Mouse (Mus musculus): ENCODE data around the gene Tagap1. TPM values are rescaled to one million over a fixed set of nuclear protein-coding genes. Genes with fewer than 3 reads are reported as not detected.
"Not testable (repeated sequence)": the region's sequence is repeated elsewhere in the genome, so short reads cannot be mapped to it uniquely, and the experiment has no call there.

Gene Tagap1
- polyA plus RNA-seq, 1 experiment from 2014 or later, result 26.5 TPM

DNA sequence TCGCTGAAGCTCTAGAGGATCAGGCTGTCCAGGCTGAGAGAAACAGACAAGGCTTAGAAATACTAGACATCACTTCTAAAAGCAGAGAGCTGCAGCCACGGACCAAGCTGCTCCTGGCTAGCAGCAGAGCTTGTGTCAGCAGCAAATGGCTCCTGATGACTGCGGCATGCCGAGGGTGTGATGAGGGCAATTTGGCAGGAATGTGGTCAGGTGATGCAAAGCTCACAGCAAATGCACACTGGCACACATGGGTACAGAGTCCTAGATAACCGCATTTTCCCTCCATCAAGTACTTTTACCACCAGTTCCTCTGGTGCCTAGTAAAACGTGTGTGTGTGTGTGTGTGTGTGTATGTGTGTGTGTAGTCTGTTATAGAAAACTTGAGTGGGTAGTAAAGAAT is 46.9 kb downstream of the Tagap1 start:
- 56% methylated on average over 1 of the region's 6 CpGs for WGBS
- H3K4me2 ChIP-seq; H3K27me3 ChIP-seq (replicated peaks); H3K9ac ChIP-seq; H3K4me1 ChIP-seq; H3K27ac ChIP-seq (replicated peaks); H3K36me3 ChIP-seq; ATAC-seq (ENCODE audit: extremely low read depth, insufficient number of reproducible peaks, low FRiP score, low TSS enrichment); H3K4me3 ChIP-seq; H3K9me3 ChIP-seq: not testable (repeated sequence)

Other genes with a start within 250 kb of the Tagap1 start
- gene Ezr, start 178.4 kb downstream of the Tagap1 start, polyA plus RNA-seq (2015; fragmentation: Nextera tagmentation; extraction: Ambion mirVana), result 103 and 105 TPM in 2 replicates
- gene Rsph3b, start 12.5 kb downstream of the Tagap1 start, polyA plus RNA-seq (2015; fragmentation: Nextera tagmentation; extraction: Ambion mirVana), result 52.5 and 57.9 TPM in 2 replicates
- gene Rnaset2b, start 9.5 kb upstream of the Tagap1 start, polyA plus RNA-seq (2015; fragmentation: Nextera tagmentation; extraction: Ambion mirVana), result 245 and 276 TPM in 2 replicates
- gene Gm49721, start 17.7 kb upstream of the Tagap1 start, polyA plus RNA-seq (2015; fragmentation: Nextera tagmentation; extraction: Ambion mirVana), result 0.13 and 0.17 TPM in 2 replicates
- not detected in 2 replicates for gene Gm1604a, start 64.4 kb upstream of the Tagap1 start, polyA plus RNA-seq (2015; fragmentation: Nextera tagmentation; extraction: Ambion mirVana)
- 35.9 and 37.5 TPM in 2 replicates for gene Rps6ka2, start 209.0 kb upstream of the Tagap1 start, polyA plus RNA-seq (2015; fragmentation: Nextera tagmentation; extraction: Ambion mirVana)

Measured in heart, embryonic 13.5 days (tissue).